Mouse (Mus musculus) G1E (cell line): ENCODE measurements around the gene Lmod1.

ENCODE experiments used
- CTCF ChIP-seq: IDR thresholded peaks from 2 replicates; pipeline ENCODE4 v1.5.1; 2012; ENCODE audit warnings: low read depth, low read length, inconsistent platforms, mixed read lengths
- POLR2AphosphoS5 ChIP-seq: IDR thresholded peaks from 2 replicates; pipeline ENCODE4 v1.6.1; 2012; ENCODE audit warnings: low read depth, low read length, inconsistent platforms; ENCODE audit not compliant: insufficient replicate concordance

- TF ChIP-seq CTCF (no peak), POLR2AphosphoS5 (no peak)
Observed at GRCm38 (mm10) chr1:135351953-135352352, 27.3 kb downstream of the Lmod1 start.
